Mouse (Mus musculus) embryo, embryonic 10 days (tissue): Measurements from ENCODE around the gene Enthd1.

Source experiments
- DNase-seq: peaks from one replicate; pipeline ENCODE4 v3.0.0-alpha.2; 2015; ENCODE audit warnings: low spot score

Enthd1 gene

GRCm38 (mm10) chr15:80483041-80483705 is 81.8 kb downstream of the Enthd1 start:
- DNase-seq = no peak

GRCm38 (mm10) chr15:80482348-80482747 is 82.6 kb downstream of the Enthd1 start:
- DNase-seq = no peak

GRCm38 (mm10) chr15:80474429-80475002 is 90.4 kb downstream of the Enthd1 start:
- no peak for DNase-seq

GRCm38 (mm10) chr15:80467876-80468275 is 97.1 kb downstream of the Enthd1 start:
- no peak for DNase-seq

- peak; percentile 65 for DNase-seq
Measured at GRCm38 (mm10) chr15:80462106-80462505, 102.8 kb downstream of the Enthd1 start.

GRCm38 (mm10) chr15:80461446-80461845 is 103.5 kb downstream of the Enthd1 start:
- no peak for DNase-seq

GRCm38 (mm10) chr15:80460011-80460410 is 104.9 kb downstream of the Enthd1 start:
- no peak for DNase-seq

- DNase-seq = no peak
Measured at GRCm38 (mm10) chr15:80457984-80458383, 107.0 kb downstream of the Enthd1 start.

GRCm38 (mm10) chr15:80454486-80454885 is 110.5 kb downstream of the Enthd1 start:
- no peak for DNase-seq

- DNase-seq = no peak
Measured at GRCm38 (mm10) chr15:80452425-80452824, 112.5 kb downstream of the Enthd1 start.

- DNase-seq = no peak
Measured at GRCm38 (mm10) chr15:80445956-80446687, 118.8 kb downstream of the Enthd1 start.

GRCm38 (mm10) chr15:80440195-80440594 is 124.8 kb downstream of the Enthd1 start:
- DNase-seq = no peak

GRCm38 (mm10) chr15:80438423-80438822 is 126.5 kb downstream of the Enthd1 start:
- DNase-seq = peak; percentile 16

GRCm38 (mm10) chr15:80437996-80438395 is 127.0 kb downstream of the Enthd1 start:
- DNase-seq = no peak

GRCm38 (mm10) chr15:80436961-80437360 is 128.0 kb downstream of the Enthd1 start:
- no peak for DNase-seq

- no peak for DNase-seq
Measured at GRCm38 (mm10) chr15:80430324-80430723, 134.6 kb downstream of the Enthd1 start.

GRCm38 (mm10) chr15:80418146-80418545 is 146.8 kb downstream of the Enthd1 start:
- no peak for DNase-seq

- DNase-seq = no peak
Measured at GRCm38 (mm10) chr15:80417066-80417465, 147.9 kb downstream of the Enthd1 start.

GRCm38 (mm10) chr15:80415132-80415531 is 149.8 kb downstream of the Enthd1 start:
- no peak for DNase-seq

- no peak for DNase-seq
Measured at GRCm38 (mm10) chr15:80413988-80414721, 150.8 kb downstream of the Enthd1 start.

GRCm38 (mm10) chr15:80413070-80413469 is 151.9 kb downstream of the Enthd1 start:
- DNase-seq = no peak

- DNase-seq = peak; percentile 7
Measured at GRCm38 (mm10) chr15:80410661-80411060, 154.3 kb downstream of the Enthd1 start.
